Mouse (Mus musculus): ENCODE data around the gene Slc38a6.

Slc38a6 gene

DNA sequence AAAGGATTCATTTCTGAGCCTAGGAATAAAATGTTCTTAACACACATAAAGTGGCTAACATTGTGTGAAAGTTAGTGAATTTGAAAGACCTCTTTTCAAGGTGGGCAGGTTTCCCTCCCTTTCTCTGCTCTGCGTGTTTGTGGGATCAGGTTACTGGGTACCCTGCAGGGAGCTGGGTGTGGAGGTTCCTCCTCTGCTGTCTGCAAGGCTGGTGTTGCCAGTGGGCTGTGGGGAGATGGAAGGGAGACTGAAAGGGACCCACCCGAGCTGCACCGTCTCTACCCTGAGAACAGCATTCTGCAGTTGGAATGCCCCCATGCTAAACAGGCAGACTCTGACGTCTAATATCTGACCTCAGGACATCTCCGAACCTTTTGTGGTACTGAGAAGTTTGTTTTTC lies 70.7 kb downstream of the Slc38a6 start:
- no peak for DNase-seq (ENCODE audit: low spot score in 2 of 2)

DNA sequence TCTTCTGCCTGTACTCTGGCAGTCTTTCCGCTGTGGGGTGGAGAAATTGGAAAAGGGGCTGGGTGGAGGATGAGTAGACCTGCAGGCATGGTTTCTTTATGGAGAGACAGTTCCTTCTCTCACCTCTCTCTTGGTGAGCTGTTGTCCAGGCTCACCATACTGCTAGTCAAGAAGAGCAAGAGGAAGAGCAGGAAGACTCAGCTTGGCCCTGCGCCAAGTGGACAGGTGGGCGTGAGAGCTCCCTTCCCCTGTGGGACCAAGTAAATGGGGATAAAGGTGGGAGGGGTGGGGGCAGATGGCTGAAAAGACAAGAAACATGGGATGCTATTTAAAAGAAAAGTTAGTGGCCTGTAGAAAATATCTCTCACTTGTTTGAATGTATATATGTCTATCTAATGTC lies 71.2 kb downstream of the Slc38a6 start:
- DNase-seq (ENCODE audit: low spot score in 2 of 2): no peak

DNA sequence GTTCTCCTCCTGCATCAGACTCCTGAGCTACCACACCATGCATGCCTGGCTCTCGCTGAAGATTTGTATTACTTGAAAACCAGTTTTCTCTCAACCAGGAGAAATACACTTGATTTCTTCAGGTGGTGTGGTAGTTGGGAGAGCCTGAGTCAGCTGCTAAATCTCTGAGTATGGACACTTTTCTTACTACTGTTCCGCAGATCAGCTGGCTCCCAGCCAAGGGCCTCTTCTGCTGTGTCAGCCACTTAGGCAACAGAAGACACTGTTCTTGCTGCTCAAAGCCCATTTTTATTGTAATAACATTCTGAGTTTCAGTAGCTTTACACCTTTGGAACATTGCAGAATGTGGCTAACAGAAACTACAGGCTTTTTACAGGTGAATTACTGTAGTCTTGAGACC lies 72.1 kb downstream of the Slc38a6 start:
- no peak for DNase-seq (ENCODE audit: low spot score in 2 of 2)

DNA sequence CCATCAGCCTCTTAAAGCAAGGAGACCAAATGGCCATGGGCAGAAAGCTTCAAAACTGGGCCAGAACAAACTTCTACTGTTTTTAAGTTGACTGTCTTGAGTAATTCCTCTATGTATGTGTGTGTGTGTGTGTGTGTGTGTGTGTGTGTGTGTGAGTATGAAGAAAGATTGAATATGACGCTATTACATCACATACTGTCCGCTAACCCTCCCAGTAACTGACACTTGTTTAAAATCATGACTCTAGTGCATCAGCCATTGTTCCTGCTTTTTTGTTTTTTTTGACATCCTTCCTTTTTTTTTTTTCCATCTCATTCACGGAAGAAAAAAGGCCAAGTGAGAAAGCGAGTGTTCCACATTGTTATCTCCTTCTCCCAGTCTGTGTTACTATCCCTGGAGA lies 72.9 kb downstream of the Slc38a6 start:
- DNase-seq (ENCODE audit: low spot score in 2 of 2): no peak

DNA sequence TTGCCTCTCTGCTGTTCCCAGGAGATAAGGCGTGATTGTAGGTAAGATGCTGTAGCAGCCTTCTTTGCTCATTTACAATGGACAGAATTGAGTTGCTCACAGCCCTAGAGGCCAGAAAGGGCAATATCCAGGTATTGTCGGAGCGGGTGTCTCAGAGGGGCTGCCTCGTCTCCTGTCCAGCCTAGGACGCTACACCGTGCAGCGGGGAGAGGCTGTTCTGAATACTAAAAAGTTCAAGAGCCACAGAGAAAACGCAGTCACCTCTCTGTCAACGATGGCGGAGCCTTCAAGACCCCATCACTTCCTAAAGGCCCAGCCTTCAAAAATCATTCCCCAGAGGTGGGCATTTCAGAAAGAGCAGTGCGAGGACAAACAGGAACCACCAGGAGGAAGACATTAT lies 74.6 kb downstream of the Slc38a6 start:
- no peak for DNase-seq (ENCODE audit: low spot score in 2 of 2)

GRCm38 (mm10) chr12:73363401-73363800 lies 76.8 kb downstream of the Slc38a6 start:
- no peak for DNase-seq (ENCODE audit: low spot score in 2 of 2)

DNA sequence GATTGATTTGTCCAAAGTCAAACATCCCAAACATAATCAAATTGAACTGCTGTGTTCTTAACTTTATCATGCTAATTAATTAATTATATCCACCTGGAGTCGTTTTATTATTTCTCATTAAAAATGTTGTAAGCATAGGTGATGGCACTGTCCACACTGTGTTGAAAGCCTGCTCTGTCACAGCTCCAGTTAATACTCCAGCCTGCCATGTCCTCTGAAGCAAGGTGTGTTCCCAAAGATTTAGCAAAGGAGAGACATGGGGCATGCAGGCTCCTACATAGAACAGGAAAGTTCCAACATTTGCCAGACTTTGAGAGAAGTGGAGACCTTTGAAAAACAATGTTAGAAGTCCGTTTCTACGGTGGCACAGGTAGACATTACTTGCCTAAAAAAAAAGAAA lies 77.4 kb downstream of the Slc38a6 start:
- DNase-seq (ENCODE audit: low spot score in 2 of 2): no peak

DNA sequence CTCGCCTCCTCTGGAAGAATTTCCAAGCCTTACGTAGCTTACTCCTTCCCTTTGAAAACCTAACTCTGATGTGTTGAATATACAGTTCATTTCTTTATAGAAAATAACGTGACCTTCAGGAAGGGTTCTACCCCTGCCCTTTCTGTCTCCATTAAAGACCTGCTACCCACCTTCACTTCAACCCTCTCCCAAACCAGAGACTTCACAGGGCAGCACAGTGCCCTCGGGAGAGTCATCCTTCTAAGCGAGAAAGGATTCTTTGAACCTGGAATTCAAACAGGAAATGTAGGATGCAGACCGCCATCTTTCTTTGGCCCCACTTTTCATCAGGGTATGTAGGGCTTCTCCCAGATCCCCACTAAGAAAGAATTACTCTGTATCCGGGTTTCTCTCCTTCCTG lies 80.0 kb downstream of the Slc38a6 start:
- no peak for DNase-seq (ENCODE audit: low spot score in 2 of 2)

DNA sequence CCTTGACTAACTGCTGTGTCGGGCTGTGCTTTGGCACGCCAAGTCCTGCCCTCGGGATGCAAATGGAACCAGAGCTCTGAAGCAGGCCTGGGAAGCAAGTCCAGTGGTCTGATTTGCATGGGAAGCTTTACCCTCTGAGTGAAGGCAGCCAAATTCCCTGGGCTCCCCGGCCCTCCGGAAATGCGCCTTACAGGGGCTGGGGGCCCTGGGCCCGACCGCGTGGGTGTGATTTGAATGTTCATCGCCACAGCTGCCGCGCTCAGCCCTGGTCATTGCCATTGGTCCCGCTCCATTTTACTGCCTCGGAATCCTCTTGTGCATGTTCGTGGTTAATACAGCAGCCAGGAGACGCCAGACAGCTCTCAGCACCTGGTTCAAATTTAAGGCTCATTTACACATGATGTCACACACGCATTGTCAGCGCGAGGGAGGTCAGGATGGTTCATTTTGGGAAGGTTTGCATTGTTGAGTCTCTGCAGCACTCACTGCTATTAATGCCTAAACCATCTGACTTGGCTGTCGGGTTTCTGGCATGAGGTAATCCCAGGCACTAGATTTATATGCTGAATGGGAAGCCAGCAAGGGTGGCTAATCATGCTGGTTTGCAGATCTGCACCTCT lies 81.0 kb downstream of the Slc38a6 start:
- peak in 1 of 2 experiments; percentile 7 for DNase-seq (ENCODE audit: low spot score in 2 of 2)

DNA sequence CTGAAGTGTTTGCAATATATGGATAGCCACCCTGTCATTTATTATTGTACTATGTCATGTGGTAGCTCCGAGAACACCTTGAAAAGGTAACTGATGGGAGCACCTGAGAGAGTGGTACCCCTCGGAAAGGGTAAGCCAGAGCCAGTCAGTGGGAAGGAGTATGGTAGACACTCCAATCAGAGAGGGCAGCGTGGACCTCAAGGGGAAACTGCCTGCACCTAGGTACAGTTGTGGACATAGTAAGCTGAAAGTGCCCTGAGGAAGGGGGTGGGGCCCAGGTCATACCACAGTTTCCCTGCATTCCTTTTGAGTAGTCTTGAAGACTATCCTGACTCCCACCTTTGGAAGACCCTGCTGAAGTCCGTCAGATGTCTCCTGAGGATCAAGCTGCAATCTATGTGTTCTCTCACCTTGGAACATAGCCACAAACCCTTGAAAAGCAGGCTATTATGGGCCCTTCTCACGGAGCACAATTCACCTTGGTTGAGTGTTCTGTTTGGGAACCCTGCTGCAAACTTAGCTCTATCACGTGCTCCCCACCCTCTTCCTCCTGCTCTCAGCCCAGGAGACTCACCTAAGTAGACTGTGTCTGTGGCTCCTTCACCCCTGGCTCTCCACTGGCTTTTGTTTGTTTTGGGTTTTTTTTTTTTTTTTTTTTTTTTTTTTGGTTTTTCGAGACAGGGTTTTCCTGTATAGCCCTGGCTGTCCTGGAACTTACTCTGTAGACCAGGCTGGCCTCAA lies 82.5 kb downstream of the Slc38a6 start:
- no peak for DNase-seq (ENCODE audit: low spot score in 2 of 2)

DNA sequence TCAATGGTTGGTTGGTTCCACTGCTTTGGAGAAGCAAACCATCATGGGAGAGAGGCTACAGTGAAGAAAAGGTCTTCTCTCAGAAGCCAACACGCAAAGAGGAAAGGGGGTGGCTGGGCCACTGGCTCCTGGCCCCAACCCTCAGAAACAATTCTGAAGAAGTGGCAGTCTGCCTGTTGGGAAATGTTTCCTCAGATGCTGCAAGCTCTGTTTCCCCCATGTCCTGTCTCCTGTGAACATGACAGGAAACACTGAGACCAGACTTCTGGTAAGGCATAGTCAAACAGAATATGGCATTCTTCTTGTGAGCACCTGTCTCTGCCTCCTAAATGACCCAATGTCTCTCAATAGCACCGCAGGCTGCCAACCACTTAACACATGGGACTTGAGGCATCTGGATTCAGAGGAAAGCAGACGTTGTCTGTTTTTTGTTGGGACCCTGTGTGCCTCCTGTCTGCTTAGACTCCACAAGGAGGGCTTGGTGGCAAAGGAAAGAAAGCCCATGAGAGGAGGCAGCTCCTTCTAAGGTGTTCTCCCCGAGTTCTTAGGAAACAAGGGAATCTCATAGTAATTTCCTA lies 83.9 kb downstream of the Slc38a6 start:
- DNase-seq (ENCODE audit: low spot score in 2 of 2): no peak

DNA sequence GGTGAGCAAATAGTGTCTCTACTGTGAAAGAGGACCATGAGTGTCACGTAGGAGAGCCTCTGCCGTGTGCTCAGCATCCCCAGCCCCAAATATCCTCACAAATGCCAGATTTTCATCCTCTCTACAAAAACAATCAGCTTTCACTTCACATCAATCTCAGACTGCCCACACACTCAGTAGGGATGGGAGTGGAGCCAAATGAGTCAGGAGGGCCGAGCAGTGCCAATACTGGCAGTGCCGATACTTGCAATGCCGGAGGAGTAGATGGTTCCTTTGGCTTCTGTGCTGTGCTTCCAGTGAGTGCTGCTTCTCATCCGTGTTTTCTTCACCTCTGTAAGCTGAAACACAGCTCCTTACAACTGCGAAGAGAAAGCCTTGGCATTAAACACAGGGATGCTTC lies 84.6 kb downstream of the Slc38a6 start:
- no peak for DNase-seq (ENCODE audit: low spot score in 2 of 2)

DNA sequence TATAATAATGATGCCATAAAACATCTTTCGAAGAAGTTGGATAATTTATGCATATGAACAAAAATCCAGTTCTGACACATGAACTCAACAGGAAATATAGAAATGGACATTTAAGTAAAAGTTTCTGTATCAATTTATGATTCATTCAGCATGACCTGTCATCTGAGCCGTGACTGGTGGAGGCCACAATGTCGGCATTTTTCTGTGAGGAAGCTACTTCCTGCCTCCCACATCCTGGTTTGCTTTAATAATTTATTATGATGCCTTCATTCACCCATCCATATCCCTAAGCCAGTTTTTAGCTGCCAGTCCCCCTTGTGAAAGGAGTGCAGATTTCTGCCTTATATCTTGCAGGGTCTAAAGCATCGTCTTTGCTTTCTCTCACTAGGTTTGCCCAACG lies 91.4 kb downstream of the Slc38a6 start:
- no peak for DNase-seq (ENCODE audit: low spot score in 2 of 2)

GRCm38 (mm10) chr12:73378724-73379355 lies 92.3 kb downstream of the Slc38a6 start:
- DNase-seq (ENCODE audit: low spot score in 2 of 2): no peak

DNA sequence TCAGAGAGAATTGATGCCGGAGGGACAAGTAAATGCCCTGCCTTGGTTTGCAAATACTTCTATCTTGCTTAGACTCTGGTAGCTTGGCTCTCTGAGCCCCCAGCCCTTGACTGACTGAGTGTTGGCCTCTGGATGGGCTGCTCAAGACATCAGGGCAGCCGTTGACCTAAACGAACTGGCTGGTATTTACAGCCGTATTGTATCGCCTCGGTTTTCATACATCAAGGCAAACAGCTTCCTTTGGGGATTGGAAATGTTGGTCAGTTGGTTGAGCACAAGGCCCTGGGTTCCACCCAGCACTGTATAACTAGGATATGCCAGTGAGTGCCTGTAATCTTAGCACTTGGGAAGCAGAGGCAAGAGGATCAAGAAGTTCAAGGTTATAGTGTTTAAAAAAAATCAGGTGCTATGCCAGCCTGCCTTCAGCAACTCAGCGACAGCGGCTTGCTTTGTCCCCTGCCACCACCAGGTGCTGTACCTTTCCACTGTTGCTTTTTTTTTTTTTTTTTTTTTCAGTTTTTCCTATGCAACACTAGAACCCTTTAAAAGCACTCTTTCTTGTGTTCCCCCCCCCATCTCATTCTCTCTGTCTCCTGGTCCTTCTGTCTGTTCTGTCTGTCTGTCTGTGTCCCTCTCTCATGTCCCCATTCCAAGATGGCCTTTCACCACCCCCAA lies 94.2 kb downstream of the Slc38a6 start:
- DNase-seq (ENCODE audit: low spot score in 2 of 2): no peak

DNA sequence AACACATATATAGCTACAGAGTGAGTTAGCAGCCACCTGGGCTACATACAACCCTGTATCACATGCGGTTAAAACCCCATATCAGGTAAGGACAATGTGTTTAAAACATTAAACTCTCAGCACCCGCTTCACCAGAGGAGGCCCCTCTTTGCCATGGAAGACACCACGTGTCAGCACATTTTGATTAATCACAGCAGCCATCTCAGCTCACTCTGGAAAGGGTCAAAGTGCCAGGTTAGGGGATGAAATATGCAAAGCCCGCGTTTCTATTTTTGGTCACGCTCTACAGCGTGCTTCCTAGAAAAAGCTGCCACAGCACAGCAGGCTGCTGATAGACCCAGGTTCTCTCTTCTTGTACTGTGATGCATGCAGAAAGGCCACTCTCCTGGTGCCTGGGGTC lies 94.9 kb downstream of the Slc38a6 start:
- no peak for DNase-seq (ENCODE audit: low spot score in 2 of 2)

DNA sequence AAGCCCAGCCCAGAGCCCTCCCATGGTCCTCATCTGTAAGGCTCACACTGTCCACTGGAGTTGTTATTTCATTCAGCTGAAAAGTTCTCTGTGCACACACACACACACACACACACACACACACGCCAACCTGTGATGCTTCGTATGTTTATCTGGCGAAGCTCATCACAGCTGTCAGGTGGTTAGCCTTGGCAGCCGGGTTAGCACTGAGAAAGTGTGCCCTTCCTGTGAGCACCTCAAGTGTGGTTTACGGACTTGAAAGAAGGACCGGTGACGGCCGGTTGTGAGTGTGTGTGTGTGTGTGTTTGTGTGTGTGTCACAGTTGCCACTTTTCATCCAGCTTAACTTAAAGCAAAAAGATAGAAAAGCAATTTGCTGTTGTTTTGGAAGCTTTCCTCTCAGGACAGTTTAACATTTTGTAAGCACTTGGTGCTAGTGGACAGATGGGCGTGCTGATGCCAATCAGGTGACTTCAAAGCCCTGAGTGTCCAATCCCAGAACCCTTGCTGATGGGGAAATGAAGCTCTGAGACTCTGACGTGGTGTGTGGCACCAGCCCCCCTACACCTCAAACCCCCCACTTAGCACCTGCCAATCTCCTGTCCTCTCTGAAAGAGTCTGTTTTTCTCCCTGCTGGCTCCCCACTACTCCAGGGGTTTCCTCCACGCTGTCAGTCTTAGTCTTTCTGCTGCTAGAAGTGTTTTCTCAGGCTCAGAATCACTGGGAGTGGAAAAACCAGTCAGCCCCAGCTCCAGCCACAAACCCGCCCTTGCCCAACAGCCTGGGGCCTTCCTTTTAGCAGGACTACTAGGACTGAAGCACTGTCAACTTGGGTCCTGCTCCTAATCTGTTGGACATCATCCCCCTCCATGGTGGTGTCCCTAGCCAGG lies 96.0 kb downstream of the Slc38a6 start:
- DNase-seq (ENCODE audit: low spot score in 2 of 2): no peak

- no peak for DNase-seq (ENCODE audit: low spot score in 2 of 2)
Observed at GRCm38 (mm10) chr12:73383179-73383510, 96.6 kb downstream of the Slc38a6 start.

DNA sequence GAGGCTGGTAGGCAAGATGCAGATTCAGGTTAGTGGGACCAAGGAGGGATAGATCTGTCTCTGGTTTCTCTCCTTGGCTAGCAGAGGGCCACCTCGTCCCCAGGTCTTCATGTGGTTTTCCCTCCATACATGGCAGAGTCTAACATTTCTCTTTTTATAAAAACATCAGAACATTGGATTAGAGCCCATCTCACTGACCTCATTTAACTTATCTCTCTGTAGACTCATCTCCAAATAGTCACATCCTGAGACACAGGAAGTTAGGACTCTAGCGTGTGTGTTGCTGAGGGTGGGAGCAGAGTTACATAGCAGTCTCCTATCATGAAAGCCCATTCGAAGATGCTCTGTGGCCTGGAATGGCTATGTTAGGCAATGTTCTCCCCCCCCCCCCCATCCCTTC lies 97.3 kb downstream of the Slc38a6 start:
- DNase-seq (ENCODE audit: low spot score in 2 of 2): no peak

GRCm38 (mm10) chr12:73384747-73385146 lies 98.2 kb downstream of the Slc38a6 start:
- no peak for DNase-seq (ENCODE audit: low spot score in 2 of 2)

DNA sequence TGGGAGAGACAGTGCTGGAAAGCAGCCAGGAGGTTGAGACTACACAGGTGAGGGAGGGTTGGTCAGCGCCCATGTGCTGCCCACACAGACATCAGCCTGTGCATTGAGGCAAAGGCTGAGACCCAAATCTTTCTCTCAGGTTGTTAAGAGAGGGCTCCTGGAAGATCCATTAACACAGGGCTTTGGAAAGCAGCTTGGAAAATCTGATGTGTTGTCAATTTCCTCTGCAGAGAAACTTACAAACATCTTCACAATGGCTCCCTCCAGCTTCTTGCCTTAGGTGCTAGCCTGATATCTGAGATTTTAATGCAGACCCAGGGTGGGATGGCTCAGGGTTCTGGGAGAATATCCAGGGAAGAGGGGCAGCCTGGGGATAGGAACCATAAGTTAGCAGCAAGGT lies 105.9 kb downstream of the Slc38a6 start:
- no peak for DNase-seq (ENCODE audit: low spot score in 2 of 2)

All from right cerebral cortex, postnatal 36 days (tissue).